Mouse (Mus musculus): ENCODE measurements at regions not wholly inside any gene's neighbourhood (a gene's known extent, or its start where the extent isn't known, plus 50 kb on each side); places are given as distances from the start of the nearest gene placed in this dataset.

GRCm38 (mm10) chr2:79048777-79049537, 181.0 kb downstream of the Ube2e3 start:
- Histone ChIP-seq H3K4me1 (ENCODE audit: control insufficient read depth, insufficient read depth, low read length) (no peaks in the 10 kb centered on the region), H3K4me3 (ENCODE audit: insufficient read depth, low read length) (no peak overlapping the region), H3K27ac (ENCODE audit: insufficient read depth, low read length) (no peak overlapping the region)
- TF ChIP-seq POLR2A (IDR thresholded peaks at IDR 0.05; ENCODE audit: low read depth, low read length) (no peak), CTCF (IDR thresholded peaks at IDR 0.05; ENCODE audit: borderline replicate concordance, insufficient read depth, low read length) (no peak)

GRCm38 (mm10) chr2:79050495-79051046, 182.6 kb downstream of the Ube2e3 start:
- Histone ChIP-seq H3K4me1 (ENCODE audit: control insufficient read depth, insufficient read depth, low read length) (no peaks in the 10 kb centered on the region), H3K27ac (ENCODE audit: insufficient read depth, low read length) (no peak overlapping the region)

GRCm38 (mm10) chr2:79052226-79052625, 184.3 kb downstream of the Ube2e3 start:
- H3K4me1 ChIP-seq (ENCODE audit: control insufficient read depth, insufficient read depth, low read length) = no peaks in the 10 kb centered on the region
- TF ChIP-seq POLR2A (IDR thresholded peaks at IDR 0.05; ENCODE audit: low read depth, low read length) = no peak
- TF ChIP-seq CTCF (IDR thresholded peaks at IDR 0.05; ENCODE audit: borderline replicate concordance, insufficient read depth, low read length) = no peak
- no peak overlapping the region for H3K27ac ChIP-seq (ENCODE audit: insufficient read depth, low read length)
- H3K4me3 ChIP-seq (ENCODE audit: insufficient read depth, low read length) = no peak overlapping the region

More at GRCm38 (mm10) chr2:79050495-79051046, 182.6 kb downstream of the Ube2e3 start:
- H3K4me3 ChIP-seq (ENCODE audit: insufficient read depth, low read length) = no peak overlapping the region
- TF ChIP-seq POLR2A (IDR thresholded peaks at IDR 0.05; ENCODE audit: low read depth, low read length) (no peak), CTCF (IDR thresholded peaks at IDR 0.05; ENCODE audit: borderline replicate concordance, insufficient read depth, low read length) (no peak)

GRCm38 (mm10) chr2:79056138-79056537, 188.2 kb downstream of the Ube2e3 start:
- Histone ChIP-seq H3K27ac (ENCODE audit: insufficient read depth, low read length) (no peak overlapping the region), H3K4me1 (ENCODE audit: control insufficient read depth, insufficient read depth, low read length) (no peaks in the 10 kb centered on the region), H3K4me3 (ENCODE audit: insufficient read depth, low read length) (no peak overlapping the region)
- TF ChIP-seq POLR2A (IDR thresholded peaks at IDR 0.05; ENCODE audit: low read depth, low read length) (no peak), CTCF (IDR thresholded peaks at IDR 0.05; ENCODE audit: borderline replicate concordance, insufficient read depth, low read length) (no peak)

GRCm38 (mm10) chr2:79059115-79059943, 191.4 kb downstream of the Ube2e3 start:
- H3K27ac ChIP-seq (ENCODE audit: insufficient read depth, low read length) = no peak overlapping the region
- no peaks in the 10 kb centered on the region for H3K4me1 ChIP-seq (ENCODE audit: control insufficient read depth, insufficient read depth, low read length)
- no peak for TF ChIP-seq CTCF (IDR thresholded peaks at IDR 0.05; ENCODE audit: borderline replicate concordance, insufficient read depth, low read length)
- TF ChIP-seq POLR2A (IDR thresholded peaks at IDR 0.05; ENCODE audit: low read depth, low read length) = no peak
- no peak overlapping the region for H3K4me3 ChIP-seq (ENCODE audit: insufficient read depth, low read length)

GRCm38 (mm10) chr2:79059944-79060238, 192.0 kb downstream of the Ube2e3 start:
- Histone ChIP-seq H3K4me1 (ENCODE audit: control insufficient read depth, insufficient read depth, low read length) (no peaks in the 10 kb centered on the region), H3K4me3 (ENCODE audit: insufficient read depth, low read length) (no peak overlapping the region), H3K27ac (ENCODE audit: insufficient read depth, low read length) (no peak overlapping the region)
- TF ChIP-seq POLR2A (IDR thresholded peaks at IDR 0.05; ENCODE audit: low read depth, low read length) (no peak), CTCF (IDR thresholded peaks at IDR 0.05; ENCODE audit: borderline replicate concordance, insufficient read depth, low read length) (no peak)

GRCm38 (mm10) chr2:79060320-79060719, 192.4 kb downstream of the Ube2e3 start:
- no peak overlapping the region for H3K4me3 ChIP-seq (ENCODE audit: insufficient read depth, low read length)
- no peak for TF ChIP-seq CTCF (IDR thresholded peaks at IDR 0.05; ENCODE audit: borderline replicate concordance, insufficient read depth, low read length)
- TF ChIP-seq POLR2A (IDR thresholded peaks at IDR 0.05; ENCODE audit: low read depth, low read length) = no peak
- H3K4me1 ChIP-seq (ENCODE audit: control insufficient read depth, insufficient read depth, low read length) = no peaks in the 10 kb centered on the region
- no peak overlapping the region for H3K27ac ChIP-seq (ENCODE audit: insufficient read depth, low read length)

- H3K4me3 ChIP-seq (ENCODE audit: insufficient read depth, low read length) = no peak overlapping the region
- TF ChIP-seq POLR2A (IDR thresholded peaks at IDR 0.05; ENCODE audit: low read depth, low read length) = no peak
- TF ChIP-seq CTCF (IDR thresholded peaks at IDR 0.05; ENCODE audit: borderline replicate concordance, insufficient read depth, low read length) = no peak
- no peaks in the 10 kb centered on the region for H3K4me1 ChIP-seq (ENCODE audit: control insufficient read depth, insufficient read depth, low read length)
- no peak overlapping the region for H3K27ac ChIP-seq (ENCODE audit: insufficient read depth, low read length)
Measured at GRCm38 (mm10) chr2:79061645-79062044, 193.6 kb upstream of the Itga4 start.

GRCm38 (mm10) chr2:79062196-79062636, 193.0 kb upstream of the Itga4 start:
- no peak overlapping the region for H3K27ac ChIP-seq (ENCODE audit: insufficient read depth, low read length)
- TF ChIP-seq POLR2A (IDR thresholded peaks at IDR 0.05; ENCODE audit: low read depth, low read length) (no peak), CTCF (IDR thresholded peaks at IDR 0.05; ENCODE audit: borderline replicate concordance, insufficient read depth, low read length) (no peak)
- H3K4me3 ChIP-seq (ENCODE audit: insufficient read depth, low read length) = no peak overlapping the region
- no peaks in the 10 kb centered on the region for H3K4me1 ChIP-seq (ENCODE audit: control insufficient read depth, insufficient read depth, low read length)

- Histone ChIP-seq H3K4me3 (ENCODE audit: insufficient read depth, low read length) (no peak overlapping the region), H3K27ac (ENCODE audit: insufficient read depth, low read length) (no peak overlapping the region), H3K4me1 (ENCODE audit: control insufficient read depth, insufficient read depth, low read length) (no peaks in the 10 kb centered on the region)
- no peak for TF ChIP-seq CTCF (IDR thresholded peaks at IDR 0.05; ENCODE audit: borderline replicate concordance, insufficient read depth, low read length)
- no peak for TF ChIP-seq POLR2A (IDR thresholded peaks at IDR 0.05; ENCODE audit: low read depth, low read length)
Measured at GRCm38 (mm10) chr2:79063641-79064040, 191.6 kb upstream of the Itga4 start.

All from embryonic fibroblast, embryonic 13.5 days (primary cell).